Mouse (Mus musculus) limb, embryonic 15.5 days (tissue): ENCODE measurements around the gene Rnasek. TPM values are rescaled to one million over a fixed set of nuclear protein-coding genes. Genes with fewer than 3 reads are reported as not detected.
A peak's percentile ranks its signal among the peaks of the same experiment; 100 is the strongest.

Experiments used
- ATAC-seq: fragments of 200-750 bp; cut with Nextera tagmentation; 2 replicates; pipeline ENCODE4 v1.8.0; 2017; ENCODE audit warnings: low read depth, moderate TSS enrichment; ENCODE audit not compliant: insufficient number of reproducible peaks, low FRiP score, low TSS enrichment
- H3K27ac ChIP-seq: fragments of 300-500 bp; sonication (generic); 2 replicates; pipeline ENCODE4 v1.5.1; 2015; ENCODE audit warnings: moderate library complexity, mild to moderate bottlenecking, inconsistent platforms
- H3K27me3 ChIP-seq: fragments of 300-500 bp; sonication (generic); 2 replicates; pipeline ENCODE4 v1.6.1; 2015; ENCODE audit warnings: inconsistent platforms
- H3K36me3 ChIP-seq: fragments of 300-500 bp; sonication (generic); 2 replicates; pipeline ENCODE4 v1.6.1; 2015; ENCODE audit warnings: inconsistent platforms
- H3K4me1 ChIP-seq: fragments of 300-500 bp; sonication (generic); 2 replicates; pipeline ENCODE4 v1.6.1; 2015; ENCODE audit warnings: inconsistent platforms
- H3K4me2 ChIP-seq: fragments of 300-500 bp; sonication (generic); 2 replicates; pipeline ENCODE4 v1.6.1; 2015; ENCODE audit warnings: mild to moderate bottlenecking, inconsistent platforms
- H3K4me3 ChIP-seq: fragments of 300-500 bp; sonication (generic); 2 replicates; pipeline ENCODE4 v1.5.1; 2015; ENCODE audit warnings: mild to moderate bottlenecking, inconsistent platforms
- H3K9ac ChIP-seq: fragments of 300-500 bp; sonication (generic); 2 replicates; pipeline ENCODE4 v1.6.1; 2015; ENCODE audit warnings: inconsistent platforms
- H3K9me3 ChIP-seq: fragments of 300-500 bp; sonication (generic); 2 replicates; pipeline ENCODE4 v1.6.1; 2016; ENCODE audit warnings: inconsistent platforms
- WGBS: fragments of 180-500 bp; shearing (Covaris S2); methylation state at CpG from one replicate; pipeline ENCODE4 v1.1.7; 2015; 5-methylcytosine and 5-hydroxymethylcytosine counted together
- polyA plus RNA-seq: library from polyadenylated mRNA; unstranded; fragments of >200 nt; fragmentation: Nextera tagmentation; extraction: Ambion mirVana; gene quantifications from 2 replicates; pipeline ENCODE4 v1.2.1, GENCODE M21; 2015

Rnasek gene
- polyA plus RNA-seq, 1 experiment from 2014 or later = 226 TPM

GRCm38 (mm10) chr11:70223724-70224123, 15.9 kb downstream of the Rnasek start:
- Histone ChIP-seq H3K4me1 (peaks cover 41% of the 10 kb centered on the region), H3K27ac (no peak overlapping the region), H3K36me3 (no peaks in the 10 kb centered on the region), H3K27me3 (peaks cover 52% of the 10 kb centered on the region), H3K9me3 (no peaks in the 10 kb centered on the region), H3K9ac (no peak overlapping the region), H3K4me3 (no peak overlapping the region), H3K4me2 (no peak overlapping the region)
- 76% methylated on average over 9 of the region's 9 CpGs for WGBS
- ATAC-seq = no peak

- H3K4me2 ChIP-seq = peak overlapping the region; percentile 91
- H3K9me3 ChIP-seq = no peaks in the 10 kb centered on the region
- H3K4me1 ChIP-seq = peaks cover 35% of the 10 kb centered on the region
- H3K9ac ChIP-seq = peak overlapping the region; percentile 44; the same call in 1 of the 2 replicates
- no peak for ATAC-seq
- 11% methylated on average over 14 of the region's 14 CpGs for WGBS
- H3K36me3 ChIP-seq = no peaks in the 10 kb centered on the region
- H3K4me3 ChIP-seq = peak overlapping the region; percentile 50
- H3K27me3 ChIP-seq = peaks cover 43% of the 10 kb centered on the region
- H3K27ac ChIP-seq = peak overlapping the region; percentile 85
These were observed 17.8 kb downstream of the Rnasek start for GRCm38 (mm10) chr11:70221603-70222500.

- Histone ChIP-seq H3K9ac (peak within 1 kb of the TSS; percentile 47), H3K27me3 (peaks cover 43% of the 10 kb centered on the region), H3K4me2 (peak within 1 kb of the TSS; percentile 91), H3K4me3 (peak within 1 kb of the TSS; percentile 50), H3K27ac (peak within 1 kb of the TSS; percentile 85), H3K4me1 (peaks cover 26% of the 10 kb centered on the region), H3K9me3 (no peaks in the 10 kb centered on the region), H3K36me3 (no peaks in the 10 kb centered on the region)
- under 1% methylated on average over 28 of the region's 28 CpGs for WGBS
- ATAC-seq = peak; percentile 82; the same call in 1 of the 2 replicates
These were observed 18.7 kb downstream of the Rnasek start, which contains the start of gene Slc16a13 for GRCm38 (mm10) chr11:70220731-70221602. Slc16a13 (minus strand) TSS chr11:70221064.

GRCm38 (mm10) chr11:70220323-70220722, 19.3 kb downstream of the Rnasek start:
- 2% methylated on average over 24 of the region's 24 CpGs for WGBS
- peaks cover 43% of the 10 kb centered on the region for H3K27me3 ChIP-seq

GRCm38 (mm10) chr11:70219873-70220272, 19.8 kb downstream of the Rnasek start:
- H3K9ac ChIP-seq = 0 out of 2 replicates have a peak overlapping the region, but pooled peaks have one; percentile 47
- H3K27ac ChIP-seq = peak overlapping the region; percentile 76
- WGBS = 53% methylated on average over 7 of the region's 7 CpGs
- H3K4me3 ChIP-seq = peak overlapping the region; percentile 50
- H3K9me3 ChIP-seq = no peaks in the 10 kb centered on the region
- H3K4me1 ChIP-seq = peaks cover 33% of the 10 kb centered on the region
- peak overlapping the region; percentile 91 for H3K4me2 ChIP-seq
- H3K36me3 ChIP-seq = no peaks in the 10 kb centered on the region
- peaks cover 43% of the 10 kb centered on the region for H3K27me3 ChIP-seq
- ATAC-seq = no peak

More at GRCm38 (mm10) chr11:70220323-70220722, 19.3 kb downstream of the Rnasek start:
- peak overlapping the region; percentile 50 for H3K4me3 ChIP-seq
- ATAC-seq = no peak
- H3K4me2 ChIP-seq = peak overlapping the region; percentile 91
- H3K36me3 ChIP-seq = no peaks in the 10 kb centered on the region
- peaks cover 29% of the 10 kb centered on the region for H3K4me1 ChIP-seq
- peak overlapping the region; percentile 76 for H3K27ac ChIP-seq
- H3K9ac ChIP-seq = peak overlapping the region; percentile 47
- H3K9me3 ChIP-seq = no peaks in the 10 kb centered on the region

DNA sequence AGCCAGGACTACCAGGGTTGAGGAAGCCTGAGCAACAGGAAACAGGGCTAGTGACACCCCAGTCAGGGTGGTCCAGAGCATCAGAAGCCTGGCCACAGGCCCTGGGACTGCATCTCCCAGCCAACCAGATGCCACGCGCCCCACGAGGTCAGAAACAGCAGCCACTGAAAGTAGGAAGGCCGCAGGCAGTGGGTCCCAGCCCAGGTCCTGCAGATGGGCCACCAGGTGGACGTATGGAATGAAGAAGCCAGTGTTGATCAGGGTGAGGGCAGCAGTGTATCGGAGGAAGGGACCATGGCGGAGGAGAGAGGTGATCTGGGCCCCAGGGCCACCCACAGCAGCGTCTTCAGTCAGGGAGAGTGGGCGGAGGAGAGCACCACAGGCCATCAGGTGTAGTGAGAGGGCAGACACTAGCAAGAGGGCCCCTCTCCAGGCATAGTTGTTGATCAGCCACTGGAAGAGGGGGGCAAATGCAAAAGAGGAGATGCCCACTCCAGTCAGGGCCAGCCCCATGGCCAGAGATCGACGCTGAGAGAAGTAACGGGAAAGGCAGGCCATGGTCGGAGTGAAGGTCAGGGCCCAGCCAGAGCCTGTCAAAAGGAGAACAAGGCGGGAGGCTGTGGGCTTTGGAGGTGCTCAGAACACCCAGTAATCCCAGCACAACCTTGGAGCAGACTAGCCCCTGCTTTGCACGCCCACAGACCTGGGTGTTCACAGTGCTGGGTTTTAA, 20.7 kb downstream of the Rnasek start:
- Histone ChIP-seq H3K27ac (no peak overlapping the region), H3K27me3 (peaks cover 44% of the 10 kb centered on the region), H3K4me1 (peaks cover 43% of the 10 kb centered on the region), H3K9me3 (no peaks in the 10 kb centered on the region), H3K4me2 (peak overlapping the region; percentile 14; the same call in 1 of the 2 replicates), H3K4me3 (peak overlapping the region; percentile 4; the same call in 1 of the 2 replicates), H3K36me3 (no peaks in the 10 kb centered on the region), H3K9ac (no peak overlapping the region)
- no peak for ATAC-seq
- 88% methylated on average over 15 of the region's 15 CpGs for WGBS

DNA sequence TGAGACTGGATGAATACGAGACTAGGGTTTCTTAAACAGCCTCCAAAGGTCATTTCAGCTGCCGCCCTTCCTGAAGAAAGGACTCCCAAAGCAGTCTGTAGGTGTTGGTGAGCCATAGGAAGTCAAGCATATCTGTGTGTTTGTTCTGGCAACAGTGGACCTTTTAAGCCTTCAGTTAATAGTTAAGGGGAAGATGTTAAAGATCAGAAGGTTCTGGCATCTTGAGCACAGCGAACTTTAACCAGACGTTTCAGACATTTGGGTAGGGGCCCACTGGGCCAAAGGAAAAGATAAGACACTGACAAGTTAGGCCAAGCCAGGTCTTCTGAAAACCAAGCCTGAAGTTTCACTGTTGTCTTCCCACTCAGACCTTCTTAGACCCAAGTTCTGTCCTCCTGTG, 21.6 kb downstream of the Rnasek start:
- Histone ChIP-seq H3K4me2 (no peak overlapping the region), H3K9me3 (no peaks in the 10 kb centered on the region), H3K27me3 (peaks cover 47% of the 10 kb centered on the region), H3K36me3 (no peaks in the 10 kb centered on the region), H3K4me1 (peaks cover 46% of the 10 kb centered on the region), H3K4me3 (no peak overlapping the region), H3K9ac (no peak overlapping the region), H3K27ac (no peak overlapping the region)
- ATAC-seq = no peak
- WGBS = 89% methylated on average over 4 of the region's 4 CpGs

DNA sequence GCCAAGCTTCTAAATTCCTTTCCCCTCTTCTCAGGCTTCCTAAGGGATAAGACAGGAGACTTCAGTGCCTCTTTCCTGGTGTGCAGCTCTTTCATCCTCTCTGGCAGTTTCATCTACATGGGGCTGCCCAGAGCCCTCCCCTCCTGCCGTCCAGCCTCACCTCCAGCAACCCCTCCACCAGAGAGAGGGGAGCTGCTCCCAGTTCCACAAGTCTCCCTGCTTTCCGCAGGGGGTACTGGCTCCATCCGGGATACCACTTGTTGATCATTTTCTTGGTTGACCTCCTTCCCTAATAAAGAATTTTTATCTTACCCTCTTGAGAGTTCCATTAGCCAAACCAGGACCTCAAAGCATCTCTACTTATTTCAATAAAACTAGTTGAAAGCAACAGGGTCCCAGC, 23.5 kb downstream of the Rnasek start:
- Histone ChIP-seq H3K4me1 (peaks cover 39% of the 10 kb centered on the region), H3K9me3 (no peaks in the 10 kb centered on the region), H3K9ac (no peak overlapping the region), H3K27ac (no peak overlapping the region), H3K27me3 (peaks cover 56% of the 10 kb centered on the region), H3K36me3 (no peaks in the 10 kb centered on the region), H3K4me3 (no peak overlapping the region), H3K4me2 (no peak overlapping the region)
- no peak for ATAC-seq
- WGBS = 59% methylated on average over 3 of the region's 3 CpGs

DNA sequence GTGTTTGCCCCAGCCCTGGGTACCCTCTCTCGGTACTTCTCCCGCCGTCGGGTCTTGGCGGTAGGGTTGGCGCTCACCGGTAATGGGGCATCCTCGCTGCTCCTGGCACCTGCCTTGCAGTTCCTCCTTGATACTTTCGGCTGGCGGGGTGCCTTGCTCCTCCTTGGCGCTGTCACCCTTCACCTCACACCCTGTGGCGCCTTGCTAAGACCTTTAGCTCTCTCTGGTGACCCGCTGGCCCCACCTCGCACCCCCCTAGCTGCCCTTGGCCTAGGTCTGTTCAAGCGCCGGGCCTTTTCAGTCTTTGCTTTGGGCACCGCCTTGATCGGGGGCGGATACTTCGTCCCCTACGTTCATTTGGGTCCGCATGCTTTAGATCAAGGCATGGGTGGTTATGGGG, 24.3 kb downstream of the Rnasek start:
- H3K27me3 ChIP-seq = peaks cover 56% of the 10 kb centered on the region
- H3K4me1 ChIP-seq = peaks cover 32% of the 10 kb centered on the region
- no peaks in the 10 kb centered on the region for H3K9me3 ChIP-seq
- WGBS = 16% methylated on average over 22 of the region's 22 CpGs
- ATAC-seq = no peak
- no peak overlapping the region for H3K4me2 ChIP-seq
- no peak overlapping the region for H3K4me3 ChIP-seq
- no peak overlapping the region for H3K27ac ChIP-seq
- no peaks in the 10 kb centered on the region for H3K36me3 ChIP-seq
- no peak overlapping the region for H3K9ac ChIP-seq

- peak overlapping the region; percentile 60 for H3K4me2 ChIP-seq
- 9% methylated on average over 18 of the region's 18 CpGs for WGBS
- H3K27me3 ChIP-seq = peaks cover 56% of the 10 kb centered on the region
- no peak overlapping the region for H3K9ac ChIP-seq
- peak overlapping the region; percentile 33; the same call in 1 of the 2 replicates for H3K4me3 ChIP-seq
- H3K9me3 ChIP-seq = no peaks in the 10 kb centered on the region
- ATAC-seq = no peak
- no peaks in the 10 kb centered on the region for H3K36me3 ChIP-seq
- H3K4me1 ChIP-seq = peaks cover 28% of the 10 kb centered on the region
- H3K27ac ChIP-seq = no peak overlapping the region
These were observed 24.8 kb downstream of the Rnasek start for GRCm38 (mm10) chr11:70214856-70215209.

- H3K4me2 ChIP-seq = peak overlapping the region; percentile 60
- 1% methylated on average over 46 of the region's 46 CpGs for WGBS
- H3K27me3 ChIP-seq = peaks cover 56% of the 10 kb centered on the region
- H3K27ac ChIP-seq = no peak overlapping the region
- ATAC-seq = no peak
- H3K9ac ChIP-seq = 0 out of 2 replicates have a peak overlapping the region, but pooled peaks have one; percentile 23
- peaks cover 28% of the 10 kb centered on the region for H3K4me1 ChIP-seq
- H3K36me3 ChIP-seq = no peaks in the 10 kb centered on the region
- H3K4me3 ChIP-seq = peak overlapping the region; percentile 33
- no peaks in the 10 kb centered on the region for H3K9me3 ChIP-seq
These were observed 25.3 kb downstream of the Rnasek start for GRCm38 (mm10) chr11:70214191-70214855.
